Mouse (Mus musculus): ENCODE measurements around the gene Catip. TPM values are rescaled to one million over a fixed set of nuclear protein-coding genes. Genes with fewer than 3 reads are reported as not detected.
A peak's percentile ranks its signal among the peaks of the same experiment; 100 is the strongest.

Catip gene
- polyA plus RNA-seq, 1 experiment from 2014 or later, result 0.86 TPM

DNA sequence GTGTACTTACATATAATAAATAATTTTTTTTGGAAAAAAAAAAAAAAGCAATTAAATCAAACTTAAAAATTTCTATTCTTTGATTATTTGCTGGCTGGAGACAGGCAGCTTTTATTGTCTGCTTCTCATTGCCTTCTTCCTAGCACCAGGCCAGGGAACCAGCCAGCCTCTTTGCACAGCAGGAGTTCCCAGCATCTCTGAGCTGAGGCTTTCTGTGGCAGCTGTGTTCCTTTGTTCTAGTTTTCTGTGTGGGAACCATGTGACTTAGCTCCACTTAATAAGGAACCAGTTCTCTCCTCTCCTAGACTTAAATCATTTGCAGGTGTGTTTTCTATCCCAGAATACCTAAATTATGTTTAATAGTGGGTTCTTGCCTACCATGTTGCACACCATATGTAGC, 4.4 kb upstream of the Catip start:
- H3K27ac ChIP-seq (ENCODE audit: low read depth, low read length), result no peak overlapping the region
- no peak overlapping the region for H3K4me2 ChIP-seq (ENCODE audit: low read depth, low read length)
- no peaks in the 10 kb centered on the region for H3K4me1 ChIP-seq (ENCODE audit: control insufficient read depth, insufficient read depth, low read length)
- ATAC-seq (ENCODE audit: low read depth), result no peak
- no peaks in the 10 kb centered on the region for H3K9me3 ChIP-seq (ENCODE audit: control insufficient read depth, low read length)
- no peak overlapping the region for H3K4me3 ChIP-seq (ENCODE audit: low read depth, low read length)
- H3K27me3 ChIP-seq (ENCODE audit: control insufficient read depth, insufficient read depth, low read length), result no peaks in the 10 kb centered on the region
- 0 out of 2 replicates have a peak, but pooled peaks cover under 1% of the 10 kb centered on the region for H3K36me3 ChIP-seq (ENCODE audit: control insufficient read depth, insufficient read depth, low read length)
- no peak overlapping the region for H3K9ac ChIP-seq (replicated peaks; ENCODE audit: low read depth, low read length)

DNA sequence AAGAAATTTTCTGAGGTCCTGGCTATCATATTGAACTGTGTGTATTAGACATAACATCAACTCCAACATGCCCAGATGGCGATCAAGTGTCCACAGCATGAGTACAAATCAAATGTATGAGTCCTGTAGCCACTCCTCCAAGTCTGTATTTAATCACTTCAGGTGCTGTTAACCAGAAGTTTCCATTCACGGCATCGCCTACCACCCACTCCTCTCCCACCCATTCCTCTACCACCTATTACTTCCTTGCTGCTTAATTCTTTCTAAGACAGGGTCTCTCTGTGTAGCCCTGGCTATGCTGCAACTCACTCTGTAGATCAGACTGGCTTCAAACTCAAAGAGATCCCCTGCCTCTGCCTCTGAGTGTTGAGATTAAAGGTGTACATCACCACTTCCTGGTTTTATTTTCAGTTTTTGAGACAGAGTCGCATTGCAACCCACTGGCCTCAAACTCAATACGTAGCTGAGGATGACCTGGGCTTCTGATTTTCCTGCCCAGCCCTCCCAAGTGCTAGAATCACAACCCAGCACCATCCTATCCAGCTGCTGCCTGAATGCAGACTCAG, 1.9 kb upstream of the Catip start:
- H3K4me2 ChIP-seq (ENCODE audit: low read depth, low read length), result no peak overlapping the region
- no peak for ATAC-seq (ENCODE audit: low read depth)
- no peaks in the 10 kb centered on the region for H3K9me3 ChIP-seq (ENCODE audit: control insufficient read depth, low read length)
- WGBS, result 93% methylated on average over 5 of the region's 5 CpGs
- no peak overlapping the region for H3K27ac ChIP-seq (ENCODE audit: low read depth, low read length)
- no peak overlapping the region for H3K4me3 ChIP-seq (ENCODE audit: low read depth, low read length)
- no peak overlapping the region for H3K9ac ChIP-seq (replicated peaks; ENCODE audit: low read depth, low read length)
- no peaks in the 10 kb centered on the region for H3K27me3 ChIP-seq (ENCODE audit: control insufficient read depth, insufficient read depth, low read length)
- H3K4me1 ChIP-seq (ENCODE audit: control insufficient read depth, insufficient read depth, low read length), result no peaks in the 10 kb centered on the region
- H3K36me3 ChIP-seq (ENCODE audit: control insufficient read depth, insufficient read depth, low read length), result no peaks in the 10 kb centered on the region

DNA sequence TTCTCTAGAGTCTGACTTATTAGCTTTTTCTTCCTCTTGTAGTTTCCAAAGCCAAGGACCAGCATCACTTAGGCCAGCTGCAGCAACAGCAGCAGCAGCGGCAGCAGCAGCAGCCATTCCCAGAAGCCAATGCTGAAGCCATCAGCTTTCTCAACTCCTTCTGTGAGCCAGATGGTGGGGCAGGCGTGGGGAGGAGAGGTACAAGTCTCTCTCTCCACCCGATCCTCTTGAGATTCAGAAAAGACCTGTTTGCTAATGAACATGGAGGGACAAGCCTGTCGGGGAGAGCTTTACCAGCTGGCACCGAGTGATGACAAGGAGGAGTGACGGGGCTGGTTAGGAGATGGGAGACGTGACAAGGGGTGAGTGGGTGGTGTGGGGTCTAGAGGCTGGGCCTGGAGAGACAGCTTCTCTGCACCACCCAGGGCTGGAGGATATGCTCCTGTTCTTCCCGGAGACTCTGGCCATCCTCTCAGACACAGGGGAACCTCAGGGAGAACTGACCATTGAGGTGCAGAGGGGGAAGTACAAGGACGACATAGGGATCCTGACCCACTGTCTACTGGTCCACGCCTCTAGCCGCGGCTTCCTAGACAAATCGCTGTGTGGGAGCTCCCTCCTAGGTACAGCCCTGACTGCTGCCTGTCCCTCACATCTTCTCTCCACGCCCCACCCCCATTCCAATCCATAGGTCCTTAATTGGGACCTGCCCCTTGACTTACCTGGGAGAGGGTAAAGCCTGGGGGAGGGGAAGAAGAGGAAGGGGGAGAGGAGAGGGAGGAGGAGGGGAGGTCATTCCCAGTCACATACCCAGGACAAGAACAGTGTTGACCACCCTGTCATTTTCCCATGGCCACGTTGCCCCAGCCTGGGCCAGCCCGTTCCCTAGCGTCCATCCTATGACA, 669 bp downstream of the Catip start:
- Histone ChIP-seq H3K4me1 (ENCODE audit: control insufficient read depth, insufficient read depth, low read length) (no peaks in the 10 kb centered on the region), H3K27me3 (ENCODE audit: control insufficient read depth, insufficient read depth, low read length) (no peaks in the 10 kb centered on the region), H3K4me3 (ENCODE audit: low read depth, low read length) (no peak overlapping the region), H3K9me3 (ENCODE audit: control insufficient read depth, low read length) (no peaks in the 10 kb centered on the region), H3K9ac (replicated peaks; ENCODE audit: low read depth, low read length) (no peak overlapping the region), H3K36me3 (ENCODE audit: control insufficient read depth, insufficient read depth, low read length) (no peaks in the 10 kb centered on the region), H3K4me2 (ENCODE audit: low read depth, low read length) (no peak overlapping the region), H3K27ac (ENCODE audit: low read depth, low read length) (no peak overlapping the region)
- peak; percentile 20; the same call in 1 of the 2 replicates for ATAC-seq (ENCODE audit: low read depth)
- 71% methylated on average over 17 of the region's 17 CpGs for WGBS

DNA sequence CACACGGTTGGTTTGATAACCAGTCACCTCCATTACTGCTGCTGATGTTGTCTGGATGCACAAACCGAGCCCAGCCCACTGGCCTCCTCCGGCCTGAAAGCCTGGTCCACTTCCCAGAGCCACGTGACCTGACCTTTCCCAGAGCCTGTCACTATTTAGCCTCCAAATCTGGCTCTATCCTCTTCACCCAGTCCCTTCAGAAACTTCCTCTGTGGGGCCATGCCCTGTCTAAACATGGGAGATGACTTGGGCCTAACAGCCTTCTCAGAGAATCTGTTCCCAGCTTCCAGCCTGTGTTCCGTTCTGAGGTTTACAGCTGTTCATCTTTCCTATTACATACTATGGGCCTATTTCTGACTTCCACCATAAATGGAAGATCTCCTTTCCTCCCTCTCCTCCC, 1.5 kb downstream of the Catip start:
- Histone ChIP-seq H3K9ac (replicated peaks; ENCODE audit: low read depth, low read length) (no peak overlapping the region), H3K4me2 (ENCODE audit: low read depth, low read length) (no peak overlapping the region), H3K36me3 (ENCODE audit: control insufficient read depth, insufficient read depth, low read length) (no peaks in the 10 kb centered on the region), H3K27me3 (ENCODE audit: control insufficient read depth, insufficient read depth, low read length) (no peaks in the 10 kb centered on the region), H3K9me3 (ENCODE audit: control insufficient read depth, low read length) (no peaks in the 10 kb centered on the region), H3K4me3 (ENCODE audit: low read depth, low read length) (no peak overlapping the region), H3K27ac (ENCODE audit: low read depth, low read length) (no peak overlapping the region), H3K4me1 (ENCODE audit: control insufficient read depth, insufficient read depth, low read length) (no peaks in the 10 kb centered on the region)
- no peak for ATAC-seq (ENCODE audit: low read depth)
- WGBS, result 76% methylated on average over 5 of the region's 5 CpGs

DNA sequence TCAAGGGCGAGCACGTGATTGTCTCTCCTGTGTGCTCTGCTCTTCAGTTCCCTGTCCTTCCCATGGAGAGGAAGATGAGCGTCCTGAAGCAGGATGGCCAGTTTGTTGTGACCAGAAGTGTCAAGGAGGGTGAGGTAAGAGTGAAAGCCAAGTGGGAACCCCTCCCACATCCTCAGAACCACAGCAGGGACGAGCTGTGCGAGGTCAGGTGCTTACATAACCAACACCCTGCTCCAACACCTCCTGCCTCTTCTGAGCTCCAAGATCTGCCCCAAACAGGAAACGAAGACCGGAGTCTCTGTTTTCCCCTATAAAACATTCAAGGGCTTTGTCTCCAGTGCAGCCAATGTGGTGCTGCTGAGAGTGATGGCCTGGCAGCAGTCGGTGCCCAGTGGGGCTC, 2.4 kb downstream of the Catip start:
- Histone ChIP-seq H3K9me3 (ENCODE audit: control insufficient read depth, low read length) (no peaks in the 10 kb centered on the region), H3K27ac (ENCODE audit: low read depth, low read length) (no peak overlapping the region), H3K36me3 (ENCODE audit: control insufficient read depth, insufficient read depth, low read length) (no peaks in the 10 kb centered on the region), H3K4me1 (ENCODE audit: control insufficient read depth, insufficient read depth, low read length) (no peaks in the 10 kb centered on the region), H3K9ac (replicated peaks; ENCODE audit: low read depth, low read length) (no peak overlapping the region), H3K4me2 (ENCODE audit: low read depth, low read length) (no peak overlapping the region), H3K27me3 (ENCODE audit: control insufficient read depth, insufficient read depth, low read length) (no peaks in the 10 kb centered on the region), H3K4me3 (ENCODE audit: low read depth, low read length) (no peak overlapping the region)
- 77% methylated on average over 8 of the region's 8 CpGs for WGBS
- no peak for ATAC-seq (ENCODE audit: low read depth)

DNA sequence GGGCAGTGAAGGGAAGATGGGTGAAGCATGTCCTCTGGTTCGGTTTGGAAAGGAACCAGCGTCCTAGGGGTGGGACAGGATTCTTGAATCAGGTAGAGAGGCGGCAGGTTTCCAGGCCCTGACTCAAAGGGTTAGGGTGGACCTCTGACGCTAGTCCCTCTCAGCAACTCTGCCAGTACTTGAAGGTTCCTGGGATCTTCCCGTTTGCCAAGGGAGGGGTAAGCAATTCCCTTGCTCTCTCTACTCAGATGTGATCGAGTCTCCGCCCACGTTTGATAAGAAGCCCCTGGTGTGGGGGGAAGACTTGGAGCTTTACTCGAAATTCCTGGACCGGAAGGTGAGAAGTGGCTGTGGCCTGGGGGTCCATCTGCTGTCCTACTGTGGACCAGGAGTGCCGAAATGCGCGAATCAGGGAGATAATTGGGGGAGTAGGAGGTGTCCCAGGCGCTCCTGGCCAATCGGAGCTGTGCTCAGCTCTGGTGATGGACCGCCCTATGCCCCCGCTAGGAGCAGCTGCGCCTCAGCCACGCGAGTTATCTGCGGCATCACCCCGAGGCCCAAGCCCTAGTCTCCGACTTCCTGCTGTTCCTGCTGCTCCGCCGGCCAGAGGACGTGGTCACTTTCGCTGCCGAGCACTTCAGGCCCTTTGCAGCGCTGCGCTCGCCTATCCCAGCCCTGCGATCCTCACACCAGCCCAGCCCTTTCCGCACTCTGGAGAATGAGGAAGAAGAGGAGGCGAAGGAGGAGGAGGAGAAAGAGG, 6.2 kb downstream of the Catip start:
- H3K36me3 ChIP-seq (ENCODE audit: control insufficient read depth, insufficient read depth, low read length), result no peaks in the 10 kb centered on the region
- no peaks in the 10 kb centered on the region for H3K9me3 ChIP-seq (ENCODE audit: control insufficient read depth, low read length)
- H3K4me3 ChIP-seq (ENCODE audit: low read depth, low read length), result peak overlapping the region; percentile 6; the same call in 1 of the 2 replicates
- ATAC-seq (ENCODE audit: low read depth), result peak; percentile 77
- peak overlapping the region; percentile 34 for H3K4me2 ChIP-seq (ENCODE audit: low read depth, low read length)
- no peak overlapping the region for H3K27ac ChIP-seq (ENCODE audit: low read depth, low read length)
- WGBS, result 20% methylated on average over 34 of the region's 34 CpGs
- H3K4me1 ChIP-seq (ENCODE audit: control insufficient read depth, insufficient read depth, low read length), result no peaks in the 10 kb centered on the region
- H3K27me3 ChIP-seq (ENCODE audit: control insufficient read depth, insufficient read depth, low read length), result no peaks in the 10 kb centered on the region
- 0 out of 2 replicates have a peak overlapping the region, but pooled peaks have one; percentile 4 for H3K9ac ChIP-seq (replicated peaks; ENCODE audit: low read depth, low read length)

DNA sequence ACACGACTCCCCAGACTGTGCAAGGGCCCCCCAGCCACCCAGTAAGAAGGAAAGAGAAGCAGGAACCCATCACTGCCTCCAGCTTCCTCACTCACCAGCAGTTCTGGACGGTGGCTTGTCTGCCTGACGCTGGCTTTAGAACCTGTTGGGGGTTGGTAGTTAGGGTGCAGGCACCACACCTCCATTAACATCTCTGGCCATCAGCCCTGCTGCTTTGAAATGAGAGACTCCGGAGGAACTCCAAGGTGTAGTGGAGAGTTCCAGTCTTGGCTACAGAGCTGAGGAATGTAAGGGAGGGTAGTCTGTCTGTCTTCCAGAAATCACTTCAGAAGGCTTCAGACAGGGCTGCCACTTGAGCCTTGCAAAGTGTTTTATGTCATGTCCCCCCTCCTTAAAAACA, 8.1 kb downstream of the Catip start:
- WGBS, result 55% methylated on average over 4 of the region's 4 CpGs
- Histone ChIP-seq H3K4me1 (ENCODE audit: control insufficient read depth, insufficient read depth, low read length) (no peaks in the 10 kb centered on the region), H3K4me3 (ENCODE audit: low read depth, low read length) (no peak overlapping the region), H3K4me2 (ENCODE audit: low read depth, low read length) (no peak overlapping the region), H3K9me3 (ENCODE audit: control insufficient read depth, low read length) (no peaks in the 10 kb centered on the region), H3K36me3 (ENCODE audit: control insufficient read depth, insufficient read depth, low read length) (no peaks in the 10 kb centered on the region), H3K9ac (replicated peaks; ENCODE audit: low read depth, low read length) (no peak overlapping the region), H3K27me3 (ENCODE audit: control insufficient read depth, insufficient read depth, low read length) (no peaks in the 10 kb centered on the region), H3K27ac (ENCODE audit: low read depth, low read length) (no peak overlapping the region)
- ATAC-seq (ENCODE audit: low read depth), result no peak

DNA sequence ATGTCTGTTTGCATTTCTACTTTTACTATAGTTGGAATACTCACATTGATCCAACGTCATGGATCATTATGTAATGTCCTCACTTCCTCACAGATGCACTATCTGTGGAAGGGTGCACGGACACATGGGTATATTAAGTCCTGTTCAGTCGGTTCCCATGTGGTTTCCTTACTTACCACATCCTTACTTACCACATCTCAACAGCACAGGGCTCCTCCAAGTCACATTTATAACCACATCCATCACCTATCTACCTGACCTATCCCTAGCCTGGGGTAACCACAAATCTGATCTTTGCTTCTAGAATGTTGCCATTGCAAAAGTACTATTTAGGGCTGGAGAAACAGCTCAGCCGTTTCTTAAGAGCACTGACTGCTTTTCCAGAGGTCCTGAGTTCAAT, 11.5 kb downstream of the Catip start:
- no peak overlapping the region for H3K9ac ChIP-seq (replicated peaks; ENCODE audit: low read depth, low read length)
- no peaks in the 10 kb centered on the region for H3K4me1 ChIP-seq (ENCODE audit: control insufficient read depth, insufficient read depth, low read length)
- no peaks in the 10 kb centered on the region for H3K36me3 ChIP-seq (ENCODE audit: control insufficient read depth, insufficient read depth, low read length)
- WGBS, result 82% methylated on average over 4 of the region's 4 CpGs
- no peak overlapping the region for H3K4me3 ChIP-seq (ENCODE audit: low read depth, low read length)
- no peak for ATAC-seq (ENCODE audit: low read depth)
- H3K27ac ChIP-seq (ENCODE audit: low read depth, low read length), result no peak overlapping the region
- H3K27me3 ChIP-seq (ENCODE audit: control insufficient read depth, insufficient read depth, low read length), result no peaks in the 10 kb centered on the region
- no peak overlapping the region for H3K4me2 ChIP-seq (ENCODE audit: low read depth, low read length)
- H3K9me3 ChIP-seq (ENCODE audit: control insufficient read depth, low read length), result no peaks in the 10 kb centered on the region

DNA sequence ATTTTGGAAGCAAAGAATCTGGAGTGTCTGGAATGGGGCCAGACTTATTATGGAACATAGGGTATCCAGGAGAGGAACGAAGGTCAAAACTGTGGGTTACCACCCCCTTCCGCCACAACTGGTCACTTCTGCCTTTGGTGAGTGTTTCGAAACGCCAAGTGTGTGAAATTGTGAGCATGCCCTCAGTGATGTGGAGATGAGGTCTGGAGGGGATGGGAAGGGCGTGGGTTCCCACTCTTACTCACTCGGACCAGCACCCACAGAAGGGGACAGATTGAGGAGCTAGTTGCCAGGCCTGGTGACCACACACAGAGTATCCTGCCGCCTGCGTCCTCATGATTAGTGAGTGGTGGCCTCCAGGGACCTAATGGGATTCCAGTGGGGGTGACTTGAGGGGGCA, 13.1 kb downstream of the Catip start, which contains the start of gene Slc11a1:
TSS of gene Slc11a1 (plus strand) at position 216 of the 400 bp plus-strand sequence.
- Histone ChIP-seq H3K27ac (ENCODE audit: low read depth, low read length) (no peak within 1 kb of the TSS), H3K36me3 (ENCODE audit: control insufficient read depth, insufficient read depth, low read length) (no peaks in the 10 kb centered on the region), H3K4me2 (ENCODE audit: low read depth, low read length) (no peak within 1 kb of the TSS), H3K9ac (replicated peaks; ENCODE audit: low read depth, low read length) (no peak within 1 kb of the TSS), H3K27me3 (ENCODE audit: control insufficient read depth, insufficient read depth, low read length) (no peaks in the 10 kb centered on the region), H3K4me3 (ENCODE audit: low read depth, low read length) (no peak within 1 kb of the TSS), H3K4me1 (ENCODE audit: control insufficient read depth, insufficient read depth, low read length) (no peaks in the 10 kb centered on the region), H3K9me3 (ENCODE audit: control insufficient read depth, low read length) (no peaks in the 10 kb centered on the region)
- ATAC-seq (ENCODE audit: low read depth), result no peak
- WGBS, result 70% methylated on average over 8 of the region's 8 CpGs
